ENCODE assay signal across 9 mouse cellular contexts in genomic region chr11:75852485-75852884, GRCm38 (mm10). TPM values are rescaled to one million over a fixed set of nuclear protein-coding genes. Genes with fewer than 3 reads are reported as not detected.
DNase-seq lines count a peak whose midpoint lies in the region; ATAC-seq and TF ChIP-seq lines count a peak whose summit lies in the region.
"Had no signal": no experiment of that assay in that cellular context is flagged by ENCODE, and none has a peak within 500 bp of the region (broad histone marks: within the 10 kb centered on the region; RNA-seq: fewer than 3 reads in every experiment).

No protein-coding gene starts in this region.

- H3K9ac ChIP-seq in embryonic facial prominence, embryonic 11.5 days (replicated peaks; ENCODE audit: low read length): no peak overlapping the region
- no peak overlapping the region for H3K9ac ChIP-seq in midbrain, embryonic 14.5 days (replicated peaks; ENCODE audit: low read length)
- no peak overlapping the region for H3K9ac ChIP-seq in midbrain, postnatal 0 days (replicated peaks; ENCODE audit: low read length, poor library complexity, severe bottlenecking)

- H3K4me1 ChIP-seq in embryonic facial prominence, embryonic 11.5 days (ENCODE audit: control insufficient read depth, insufficient read depth, low read length): no peaks in the 10 kb centered on the region
- H3K4me1 ChIP-seq in embryonic facial prominence, embryonic 10.5 days: peaks cover 19% of the 10 kb centered on the region
- H3K4me1 ChIP-seq in midbrain, embryonic 14.5 days (ENCODE audit: control insufficient read depth, insufficient read depth, low read length): peaks cover 7% of the 10 kb centered on the region; the same call in 1 of the 2 replicates
- 0 out of 2 replicates have a peak, but pooled peaks cover 4% of the 10 kb centered on the region for H3K4me1 ChIP-seq in midbrain, postnatal 0 days (ENCODE audit: insufficient read depth, low read length)

- no peak overlapping the region for H3K27ac ChIP-seq in embryonic facial prominence, embryonic 11.5 days (replicated peaks; ENCODE audit: low read depth, low read length)
- H3K27ac ChIP-seq in embryonic facial prominence, embryonic 10.5 days (replicated peaks): no peak overlapping the region
- H3K27ac ChIP-seq in midbrain, embryonic 14.5 days (replicated peaks; ENCODE audit: low read depth, low read length): no peak overlapping the region
- no peak overlapping the region for H3K27ac ChIP-seq in midbrain, postnatal 0 days (ENCODE audit: low read depth, low read length)

- TF ChIP-seq CTCF in midbrain, postnatal 0 days (IDR thresholded peaks at IDR 0.05): no peak

- no peaks in the 10 kb centered on the region for H3K36me3 ChIP-seq in embryonic facial prominence, embryonic 11.5 days (replicated peaks; ENCODE audit: control insufficient read depth, insufficient read depth, low read depth, low read length)
- H3K36me3 ChIP-seq in embryonic facial prominence, embryonic 10.5 days (replicated peaks): no peaks in the 10 kb centered on the region
- no peaks in the 10 kb centered on the region for H3K36me3 ChIP-seq in midbrain, embryonic 14.5 days (ENCODE audit: control insufficient read depth, insufficient read depth, low read length)
- H3K36me3 ChIP-seq in midbrain, postnatal 0 days (ENCODE audit: insufficient read depth, low read length): no peaks in the 10 kb centered on the region

- DNase-seq in embryonic facial prominence, embryonic 11.5 days (ENCODE audit: low spot score): no peak
- DNase-seq in embryonic facial prominence, embryonic 10.5 days (ENCODE audit: low spot score): no peak
- DNase-seq in midbrain, embryonic 14.5 days: peak; percentile 62
- DNase-seq in midbrain, postnatal 0 days (ENCODE audit: low spot score): no peak
- DNase-seq in ovary, postnatal 36 days (ENCODE audit: low spot score): no peak
- DNase-seq in kidney, postnatal 10 days: no peak

- 78% methylated on average over 2 of the region's 2 CpGs for WGBS in embryonic facial prominence, embryonic 11.5 days
- 87% methylated on average over 2 of the region's 2 CpGs for WGBS in embryonic facial prominence, embryonic 10.5 days
- WGBS in midbrain, embryonic 14.5 days: 80% methylated on average over 2 of the region's 2 CpGs
- 78% methylated on average over 2 of the region's 2 CpGs for WGBS in midbrain, postnatal 0 days

- no peak overlapping the region for H3K4me2 ChIP-seq in embryonic facial prominence, embryonic 11.5 days (ENCODE audit: low read depth, low read length)
- H3K4me2 ChIP-seq in midbrain, embryonic 14.5 days (ENCODE audit: low read length): no peak overlapping the region
- no peak overlapping the region for H3K4me2 ChIP-seq in midbrain, postnatal 0 days (ENCODE audit: low read depth, low read length, poor library complexity, severe bottlenecking)

- H3K27me3 ChIP-seq in embryonic facial prominence, embryonic 11.5 days (ENCODE audit: control insufficient read depth, insufficient read depth, low read length): no peaks in the 10 kb centered on the region
- no peaks in the 10 kb centered on the region; the same call in 1 of the 2 replicates for H3K27me3 ChIP-seq in embryonic facial prominence, embryonic 10.5 days (replicated peaks; ENCODE audit: low read depth, poor library complexity, severe bottlenecking)
- H3K27me3 ChIP-seq in midbrain, embryonic 14.5 days (ENCODE audit: control insufficient read depth, insufficient read depth, low read length): no peaks in the 10 kb centered on the region
- H3K27me3 ChIP-seq in midbrain, postnatal 0 days (ENCODE audit: insufficient read depth, low read length): no peaks in the 10 kb centered on the region

- H3K4me3 ChIP-seq in embryonic facial prominence, embryonic 11.5 days (ENCODE audit: low read depth, low read length): no peak overlapping the region
- no peak overlapping the region for H3K4me3 ChIP-seq in embryonic facial prominence, embryonic 10.5 days
- no peak overlapping the region for H3K4me3 ChIP-seq in midbrain, embryonic 14.5 days (replicated peaks; ENCODE audit: low read depth, low read length)
- H3K4me3 ChIP-seq in midbrain, postnatal 0 days (ENCODE audit: low read depth, low read length): no peak overlapping the region

- 0 out of 2 replicates have a peak, but pooled peaks have one; percentile 69 for ATAC-seq in embryonic facial prominence, embryonic 11.5 days (replicated peaks; ENCODE audit: insufficient number of reproducible peaks, low FRiP score, low TSS enrichment, low read depth)
- ATAC-seq in midbrain, embryonic 14.5 days (ENCODE audit: low FRiP score, low TSS enrichment): no peak
- no peak for ATAC-seq in midbrain, postnatal 0 days (ENCODE audit: low FRiP score)
- ATAC-seq in hematopoietic stem cell, adult 5-6 weeks (replicated peaks in 1 of 2; ENCODE audit: insufficient read depth in 1 of 2, low FRiP score in 2 of 2, low TSS enrichment in 1 of 2, low read depth in 1 of 2, poor library complexity in 2 of 2, severe bottlenecking in 2 of 2): peak; percentile 23 to 24; a peak in 1 of 4 replicates
- peak; percentile 91 for ATAC-seq in megakaryocyte-erythroid progenitor cell, adult 5-6 weeks (replicated peaks; ENCODE audit: low FRiP score, low TSS enrichment, poor library complexity, severe bottlenecking)
- ATAC-seq: activated CD4-positive, CD25-positive, alpha-beta regulatory T cell, adult 4 months had no signal

- H3K9me3 ChIP-seq in embryonic facial prominence, embryonic 11.5 days (replicated peaks; ENCODE audit: control insufficient read depth, low read length): no peaks in the 10 kb centered on the region
- H3K9me3 ChIP-seq in embryonic facial prominence, embryonic 10.5 days: no peaks in the 10 kb centered on the region
- H3K9me3 ChIP-seq in midbrain, embryonic 14.5 days (ENCODE audit: control insufficient read depth, low read length): no peaks in the 10 kb centered on the region
- H3K9me3 ChIP-seq in midbrain, postnatal 0 days (ENCODE audit: low read length): no peaks in the 10 kb centered on the region

RNA-seq across cellular contexts. Expression of gene Doc2b, which starts 56.6 kb away (rescaled TPM):
- 0.46 and 0.74 TPM in 2 replicates for polyA plus RNA-seq in embryonic facial prominence, embryonic 11.5 days (2014; fragmentation: Nextera tagmentation; extraction: Ambion mirVana)
- 0.22 and 0.28 TPM in 2 replicates for polyA plus RNA-seq in embryonic facial prominence, embryonic 10.5 days (2016; fragmentation: Nextera tagmentation; extraction: Ambion mirVana)
- polyA plus RNA-seq in midbrain, embryonic 14.5 days (2014; fragmentation: Nextera tagmentation; extraction: Ambion mirVana): 3.5 and 5.3 TPM in 2 replicates
- 23.0 and 27.7 TPM in 2 replicates for total RNA-seq in midbrain, postnatal 0 days (2014; rRNA removed)
- 6.9 and 8.0 TPM in 2 replicates for polyA plus RNA-seq in midbrain, postnatal 0 days (2015; fragmentation: Nextera tagmentation; extraction: Ambion mirVana)
- 0.13 TPM in 1 of 2 replicates, not detected in the other for total RNA-seq in hematopoietic stem cell, adult 5-6 weeks (2017)
- total RNA-seq in megakaryocyte-erythroid progenitor cell, adult 5-6 weeks (2014; fragmentation: Nextera tagmentation): not detected in 2 replicates
- total RNA-seq in megakaryocyte-erythroid progenitor cell, adult 5-6 weeks (2017): not detected in 2 replicates
- polyA plus RNA-seq: activated CD4-positive, CD25-positive, alpha-beta regulatory T cell, adult 4 months had no signal

Comparison
In these comparisons a context has a peak if more than half of its experiments do, and no peak if none do; other contexts are left out.
1. ATAC-seq: peak in embryonic facial prominence, embryonic 11.5 days (single experiment), hematopoietic stem cell, adult 5-6 weeks (2 of 2) and megakaryocyte-erythroid progenitor cell, adult 5-6 weeks (single experiment); none in midbrain, embryonic 14.5 days (single experiment) and midbrain, postnatal 0 days (single experiment).